Mouse (Mus musculus): Measurements from ENCODE around the gene Atg16l1.

Atg16l1 gene

GRCm38 (mm10) chr1:87828926-87829580, 73.4 kb downstream of the Atg16l1 start:
- no peak for DNase-seq (ENCODE audit: low read depth, low spot score)

- no peak for DNase-seq (ENCODE audit: low read depth, low spot score)
These were observed 74.0 kb downstream of the Atg16l1 start for GRCm38 (mm10) chr1:87829621-87830211.

GRCm38 (mm10) chr1:87836453-87836852, 80.8 kb downstream of the Atg16l1 start:
- DNase-seq (ENCODE audit: low read depth, low spot score), result no peak

GRCm38 (mm10) chr1:87837018-87837417, 81.3 kb downstream of the Atg16l1 start:
- no peak for DNase-seq (ENCODE audit: low read depth, low spot score)

GRCm38 (mm10) chr1:87840411-87841208, 84.9 kb downstream of the Atg16l1 start:
- DNase-seq (ENCODE audit: low read depth, low spot score), result no peak
